Mouse (Mus musculus): Measurements from ENCODE around the gene Ppara. TPM values are rescaled to one million over a fixed set of nuclear protein-coding genes. Genes with fewer than 3 reads are reported as not detected.
A peak's percentile ranks its signal among the peaks of the same experiment; 100 is the strongest.

The Ppara gene
- polyA plus RNA-seq, 1 experiment from 2014 or later = 1.7 TPM

- Histone ChIP-seq H3K4me3 (no peak overlapping the region), H3K27ac (no peak overlapping the region), H3K27me3 (no peaks in the 10 kb centered on the region), H3K9me3 (no peaks in the 10 kb centered on the region), H3K4me2 (no peak overlapping the region), H3K4me1 (peaks cover 10% of the 10 kb centered on the region; the same call in 1 of the 2 replicates), H3K9ac (no peak overlapping the region), H3K36me3 (0 out of 2 replicates have a peak, but pooled peaks cover 2% of the 10 kb centered on the region)
- WGBS = 90% methylated on average over 5 of the region's 5 CpGs
- ATAC-seq (ENCODE audit: insufficient number of reproducible peaks, low FRiP score, low TSS enrichment, low read depth) = no peak
Observed at GRCm38 (mm10) chr15:85836887-85837286, 102.1 kb downstream of the Ppara start.

- no peak for ATAC-seq (ENCODE audit: insufficient number of reproducible peaks, low FRiP score, low TSS enrichment, low read depth)
- 42% methylated on average over 6 of the region's 6 CpGs for WGBS
- H3K9me3 ChIP-seq = no peaks in the 10 kb centered on the region
- no peaks in the 10 kb centered on the region for H3K4me1 ChIP-seq
- 0 out of 2 replicates have a peak, but pooled peaks cover 5% of the 10 kb centered on the region for H3K36me3 ChIP-seq
- no peak overlapping the region for H3K9ac ChIP-seq
- no peak overlapping the region for H3K4me2 ChIP-seq
- no peak overlapping the region for H3K27ac ChIP-seq
- no peak overlapping the region for H3K4me3 ChIP-seq
- H3K27me3 ChIP-seq = no peaks in the 10 kb centered on the region
Observed at GRCm38 (mm10) chr15:85840983-85841382, 106.2 kb downstream of the Ppara start.

- Histone ChIP-seq H3K27ac (no peak overlapping the region), H3K4me1 (no peaks in the 10 kb centered on the region), H3K27me3 (no peaks in the 10 kb centered on the region), H3K9ac (no peak overlapping the region), H3K9me3 (no peaks in the 10 kb centered on the region), H3K36me3 (peaks cover 13% of the 10 kb centered on the region; the same call in 1 of the 2 replicates), H3K4me3 (no peak overlapping the region), H3K4me2 (no peak overlapping the region)
- 73% methylated on average over 5 of the region's 5 CpGs for WGBS
- ATAC-seq (ENCODE audit: insufficient number of reproducible peaks, low FRiP score, low TSS enrichment, low read depth) = no peak
Observed at GRCm38 (mm10) chr15:85841796-85842360, 107.1 kb downstream of the Ppara start.

- Histone ChIP-seq H3K9ac (no peak overlapping the region), H3K4me1 (no peaks in the 10 kb centered on the region), H3K4me2 (no peak overlapping the region), H3K9me3 (no peaks in the 10 kb centered on the region), H3K36me3 (peaks cover 14% of the 10 kb centered on the region; the same call in 1 of the 2 replicates), H3K27me3 (no peaks in the 10 kb centered on the region), H3K4me3 (no peak overlapping the region), H3K27ac (no peak overlapping the region)
- ATAC-seq (ENCODE audit: insufficient number of reproducible peaks, low FRiP score, low TSS enrichment, low read depth) = no peak
Observed at GRCm38 (mm10) chr15:85845071-85845470, 110.3 kb downstream of the Ppara start.

- Histone ChIP-seq H3K4me2 (no peak overlapping the region), H3K4me3 (no peak overlapping the region), H3K9me3 (no peaks in the 10 kb centered on the region), H3K36me3 (peaks cover 5% of the 10 kb centered on the region; the same call in 1 of the 2 replicates), H3K27me3 (no peaks in the 10 kb centered on the region), H3K27ac (no peak overlapping the region), H3K9ac (no peak overlapping the region), H3K4me1 (no peaks in the 10 kb centered on the region)
- WGBS = 82% methylated on average over 12 of the region's 12 CpGs
- ATAC-seq (ENCODE audit: insufficient number of reproducible peaks, low FRiP score, low TSS enrichment, low read depth) = no peak
Observed at GRCm38 (mm10) chr15:85851656-85852392, 117.0 kb downstream of the Ppara start.

MicroRNAs encoded within 50 kb of the gene (microRNA counts, 519-probe panel; counts per million panel counts)
- 4,406 counts per million, percentile 96 among the panel's probes with 10 or more counts for microRNA mmu-let-7b
- 4,554 counts per million, percentile 97 among the panel's probes with 10 or more counts for microRNA mmu-let-7c

Small RNA genes within 50 kb of the gene (microRNA-seq; reads per million reads assigned to microRNA genes)
- gene Mirlet7b (6,180 reads per million, percentile 92 among the genes with 10 or more reads in this experiment), gene Mirlet7c-2 (268 reads per million, percentile 60 among the genes with 10 or more reads in this experiment)

Other genes starting within 250 kb of the Ppara start
- not detected in 2 replicates for gene 7530416G11Rik, start 231.8 kb upstream of the Ppara start, polyA plus RNA-seq (2015; fragmentation: Nextera tagmentation; extraction: Ambion mirVana)
- gene Wnt7b, start 152.5 kb upstream of the Ppara start, polyA plus RNA-seq (2015; fragmentation: Nextera tagmentation; extraction: Ambion mirVana) = 49.5 and 62.1 TPM in 2 replicates
- 32.0 and 34.6 TPM in 2 replicates for gene Cdpf1, start 76.7 kb downstream of the Ppara start, polyA plus RNA-seq (2015; fragmentation: Nextera tagmentation; extraction: Ambion mirVana)
- gene Pkdrej, start 86.8 kb downstream of the Ppara start, polyA plus RNA-seq (2015; fragmentation: Nextera tagmentation; extraction: Ambion mirVana) = 0.14 and 0.24 TPM in 2 replicates
- 8.0 TPM in 2 replicates for gene Ttc38, start 97.3 kb downstream of the Ppara start, polyA plus RNA-seq (2015; fragmentation: Nextera tagmentation; extraction: Ambion mirVana)
- 19.5 and 19.6 TPM in 2 replicates for gene Gtse1, start 124.8 kb downstream of the Ppara start, polyA plus RNA-seq (2015; fragmentation: Nextera tagmentation; extraction: Ambion mirVana)
- 49.1 and 51.3 TPM in 2 replicates for gene Trmu, start 144.3 kb downstream of the Ppara start, polyA plus RNA-seq (2015; fragmentation: Nextera tagmentation; extraction: Ambion mirVana)

All from limb, embryonic 15.5 days (tissue).